Mouse (Mus musculus): ENCODE measurements around the gene Mctp1. TPM values are rescaled to one million over a fixed set of nuclear protein-coding genes. Genes with fewer than 3 reads are reported as not detected.
"Not testable (repeated sequence)": the region's sequence is repeated elsewhere in the genome, so short reads cannot be mapped to it uniquely, and the experiment has no call there.

Gene Mctp1
- total RNA-seq, 2 experiments from 2014 or later: 0.82 to 0.88 TPM

DNA sequence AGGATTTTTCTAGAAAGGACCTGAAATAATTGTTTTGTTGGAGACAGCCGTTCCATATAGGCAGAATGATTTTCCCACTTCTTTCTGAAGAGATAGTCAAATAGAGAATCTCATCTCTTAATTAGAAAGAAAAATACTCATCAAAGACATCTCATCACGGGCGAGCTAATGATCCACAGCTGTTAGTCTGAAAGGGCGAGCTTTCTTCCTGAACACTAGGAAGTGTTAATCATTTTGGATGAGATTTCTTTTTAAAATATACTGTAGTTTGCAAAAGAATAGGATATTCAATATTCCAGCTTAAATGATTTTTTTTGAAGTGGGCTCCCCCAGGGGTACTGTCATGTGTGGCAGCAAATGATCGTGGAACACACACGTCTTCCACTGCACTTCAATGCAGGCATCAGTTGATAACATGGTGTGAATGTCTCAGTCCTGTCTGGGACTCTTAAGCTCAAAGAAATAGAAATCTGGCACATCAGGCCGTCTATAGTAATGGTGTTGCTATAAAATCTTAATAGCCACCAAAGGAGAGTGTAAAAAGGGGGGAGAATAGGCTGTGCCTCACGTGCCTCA, 500.3 kb downstream of the Mctp1 start:
- no peak for DNase-seq
- intact Hi-C loops (cut with DNase I; ENCODE audit: low total_unique reads): no loop called here

DNA sequence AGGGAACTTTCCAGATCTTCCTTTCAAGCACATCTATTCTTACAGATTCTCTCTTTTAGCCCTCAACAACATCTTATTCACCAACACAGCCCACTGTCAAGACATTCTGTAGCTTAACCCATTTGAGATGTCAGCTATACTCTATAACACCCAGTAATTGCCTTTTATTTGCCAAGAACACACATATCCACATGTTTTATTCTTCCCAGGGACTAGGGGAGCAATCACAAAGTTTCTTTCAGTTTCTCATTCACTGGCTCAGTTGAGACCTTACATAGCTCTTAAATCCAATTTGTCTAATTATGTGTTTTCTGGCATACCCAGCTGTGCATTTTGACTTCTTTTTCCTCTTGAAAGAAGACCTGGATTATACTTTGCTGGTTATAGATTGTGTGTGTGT, 508.7 kb downstream of the Mctp1 start:
- intact Hi-C loops (cut with DNase I; ENCODE audit: low total_unique reads): no loop called here
- no peak for DNase-seq

DNA sequence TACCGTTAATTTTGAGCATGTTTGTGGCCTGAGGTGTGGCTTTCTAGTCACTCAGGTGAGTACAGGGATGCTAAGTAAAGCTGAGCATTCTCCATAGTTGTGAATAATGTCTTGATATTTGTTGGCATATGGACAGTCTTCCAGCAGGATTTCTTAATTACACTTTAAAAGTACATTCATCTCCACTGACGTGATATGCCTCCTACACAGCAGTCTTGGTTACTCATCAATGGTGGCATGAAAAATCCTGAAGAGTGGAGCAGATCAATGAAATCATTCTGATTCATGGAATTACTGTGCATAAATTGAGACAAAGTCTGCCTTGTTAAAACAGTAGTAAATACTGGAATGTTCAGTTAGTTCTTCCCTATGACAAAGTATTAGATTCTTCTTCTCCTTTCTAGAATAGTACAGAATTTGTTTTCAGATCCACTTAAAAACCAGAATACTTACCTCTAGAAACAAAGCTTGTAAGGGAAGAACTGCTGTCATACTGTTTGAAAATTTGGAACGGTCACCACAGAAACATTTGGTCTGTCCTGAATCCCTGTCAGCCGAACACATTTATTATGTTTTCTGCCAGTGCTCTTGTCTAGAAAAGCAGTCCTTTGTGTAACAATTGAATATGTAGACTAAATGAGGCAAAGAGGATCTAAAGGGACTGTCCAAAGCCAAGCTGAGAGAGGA, 511.6 kb downstream of the Mctp1 start:
- intact Hi-C loops (cut with DNase I; ENCODE audit: low total_unique reads): no loop called here
- no peak for DNase-seq

DNA sequence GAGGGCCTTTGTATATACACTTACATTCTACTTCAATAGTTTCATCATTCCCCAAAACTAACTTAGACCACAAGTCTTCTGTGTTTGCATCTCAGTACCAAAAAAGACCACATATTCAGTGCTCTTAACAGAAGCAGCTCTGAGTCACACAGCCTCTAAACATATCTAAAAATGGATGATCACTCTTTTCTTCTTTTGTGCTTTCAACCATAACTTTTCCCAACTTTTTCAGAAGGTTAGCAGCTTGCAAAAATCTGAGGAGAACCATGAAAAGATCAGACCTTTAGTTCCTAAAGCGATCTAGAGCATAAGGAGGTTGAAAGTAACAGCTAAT, 512.1 kb downstream of the Mctp1 start:
- no peak for DNase-seq
- intact Hi-C loops (cut with DNase I; ENCODE audit: low total_unique reads): no loop called here

DNA sequence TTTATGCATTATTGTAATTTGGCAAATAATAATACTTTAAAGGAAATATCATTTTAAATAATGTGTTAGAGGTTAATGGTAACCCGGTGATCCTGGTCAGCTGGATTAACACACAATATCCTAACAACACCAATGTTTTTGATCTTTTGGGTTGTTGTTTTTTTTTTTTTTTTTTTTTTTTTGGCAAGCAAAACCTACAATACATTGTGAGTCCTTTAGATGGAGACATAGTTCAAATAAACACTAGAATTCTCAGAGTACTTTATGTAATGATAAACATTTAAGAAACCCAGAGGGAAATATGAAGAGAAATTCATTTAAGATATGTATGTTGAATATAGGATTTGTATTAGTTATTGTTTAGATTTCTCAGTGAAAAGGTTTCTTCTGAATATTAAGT, 534.0 kb downstream of the Mctp1 start:
- DNase-seq: no peak
- intact Hi-C loops (cut with DNase I; ENCODE audit: low total_unique reads): no loop called here

DNA sequence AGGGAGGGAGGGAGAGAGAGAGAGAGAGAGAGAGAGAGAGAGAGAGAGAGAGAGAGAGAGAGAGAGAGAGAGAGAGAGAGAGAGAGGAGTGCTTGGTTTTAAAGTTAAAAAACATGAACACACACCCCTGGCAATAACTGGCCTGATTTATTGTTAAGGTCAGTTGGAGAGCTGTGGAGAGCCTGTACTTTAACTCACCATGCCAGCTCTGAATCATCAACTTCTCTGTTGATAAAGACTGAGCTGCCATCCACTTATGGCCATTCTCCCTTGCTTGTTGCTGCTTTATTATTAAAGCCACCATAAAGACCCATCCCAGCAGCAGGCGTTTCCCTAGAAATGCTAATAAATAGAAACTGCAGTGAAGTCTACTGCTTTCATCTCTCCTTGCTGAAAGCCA, 542.5 kb downstream of the Mctp1 start:
- DNase-seq: no peak
- intact Hi-C loops (cut with DNase I; ENCODE audit: low total_unique reads): no loop called here

DNA sequence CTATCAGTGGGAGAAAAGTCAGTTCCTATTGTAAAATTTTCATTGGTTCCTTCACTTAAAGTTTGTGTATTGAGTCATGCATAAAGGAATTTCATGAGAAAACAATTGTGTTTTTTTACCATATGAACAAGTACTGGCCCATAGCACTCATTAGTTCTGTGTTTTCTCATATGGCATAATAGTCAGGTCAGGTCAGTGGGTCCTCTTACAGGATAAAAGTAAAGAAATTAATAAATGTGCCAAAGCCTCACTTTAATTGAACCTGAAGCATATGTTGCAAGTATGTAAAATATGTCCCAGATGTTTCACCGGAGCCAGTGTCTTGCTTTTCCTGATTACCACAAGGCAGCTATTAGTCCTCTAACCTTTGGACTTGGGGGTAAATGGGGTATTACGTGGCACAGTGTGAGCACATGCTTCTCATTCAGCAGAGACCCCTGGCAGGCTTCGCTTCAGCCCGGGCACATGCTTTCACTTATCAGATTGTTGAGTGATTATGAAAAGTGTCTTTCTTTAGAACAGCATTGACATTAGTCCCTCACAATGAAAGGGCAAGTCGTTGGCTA, 543.6 kb downstream of the Mctp1 start:
- intact Hi-C loops (cut with DNase I; ENCODE audit: low total_unique reads): no loop called here
- DNase-seq: no peak

DNA sequence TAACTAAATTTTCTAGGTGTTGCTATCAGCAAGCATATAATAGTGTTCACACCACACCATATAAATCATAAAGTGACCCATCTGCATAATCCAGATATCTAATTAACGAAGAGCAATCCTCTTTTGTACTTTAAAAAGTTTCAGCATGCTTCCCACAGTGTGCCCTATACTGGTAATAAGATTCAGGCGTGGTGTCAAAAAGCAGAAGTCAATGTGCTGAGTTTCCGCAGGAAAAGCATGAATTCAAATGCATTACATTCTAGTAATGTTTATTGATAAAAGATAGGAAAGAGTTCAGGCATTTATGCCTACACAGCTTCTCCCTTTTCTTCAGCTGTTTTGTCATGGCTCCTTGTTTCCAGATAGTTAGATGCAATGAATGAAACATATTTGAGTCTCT, 544.8 kb downstream of the Mctp1 start:
- DNase-seq: no peak
- intact Hi-C loops (cut with DNase I; ENCODE audit: low total_unique reads): no loop called here

DNA sequence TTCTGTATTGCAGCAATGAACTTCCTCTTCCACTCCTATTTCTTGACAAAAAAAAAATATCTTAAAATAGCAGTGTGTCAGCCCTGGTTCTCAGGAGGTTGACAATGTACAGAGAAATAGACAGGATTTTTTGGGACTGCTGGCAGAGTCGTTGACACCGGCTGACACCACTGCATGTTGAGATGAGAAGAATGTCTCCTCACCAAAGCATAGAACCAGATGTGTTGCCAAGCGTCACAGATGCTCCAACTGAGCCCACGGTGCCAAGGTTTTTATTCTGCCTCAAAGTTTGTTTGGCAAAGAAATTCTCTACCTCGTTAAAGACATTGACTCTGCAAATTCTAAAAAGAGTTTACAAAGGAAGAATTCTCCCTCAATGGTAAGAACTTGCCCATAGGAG, 548.6 kb downstream of the Mctp1 start:
- DNase-seq: no peak
- intact Hi-C loops (cut with DNase I; ENCODE audit: low total_unique reads): no loop called here

DNA sequence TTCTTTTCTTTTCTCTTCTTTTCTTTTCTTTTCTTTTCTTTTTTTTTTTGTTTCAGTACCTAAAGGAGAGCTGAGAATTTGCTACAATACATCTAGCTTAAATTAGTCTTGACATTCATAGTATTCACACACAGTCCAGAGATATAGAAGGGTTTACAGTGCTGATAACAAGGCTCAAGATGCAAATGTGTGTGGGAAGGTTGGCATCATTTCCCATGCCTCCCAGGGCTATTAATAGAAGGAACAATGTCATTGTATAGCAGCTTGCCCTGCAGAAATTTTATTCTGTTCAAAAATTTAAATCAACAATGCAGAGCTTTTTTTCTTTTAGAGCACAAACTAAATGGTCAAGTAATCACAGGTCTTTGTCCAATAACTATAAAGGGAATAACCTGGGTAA, 564.9 kb downstream of the Mctp1 start:
- intact Hi-C loops (cut with DNase I; ENCODE audit: low total_unique reads): no loop called here
- no peak for DNase-seq

DNA sequence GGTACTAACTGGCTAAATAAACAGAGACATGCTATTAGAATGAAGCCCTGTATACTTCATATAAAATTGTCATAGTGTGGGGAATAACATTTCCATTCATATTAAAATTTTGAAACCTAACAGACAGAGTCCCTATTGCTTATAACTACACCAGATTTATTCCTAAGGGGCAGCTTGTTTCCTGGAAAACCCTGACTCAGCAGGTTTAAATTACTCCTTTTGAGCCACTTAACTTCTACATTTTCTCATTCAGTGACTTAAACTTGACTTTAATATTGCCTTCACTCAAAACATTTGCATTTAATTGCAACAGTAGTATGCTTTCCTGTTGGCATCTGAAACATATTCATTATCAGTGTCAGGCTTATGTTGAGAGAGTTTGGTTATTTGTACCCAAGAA, 583.3 kb downstream of the Mctp1 start:
- intact Hi-C loops (cut with DNase I; ENCODE audit: low total_unique reads): no loop called here
- no peak for DNase-seq

DNA sequence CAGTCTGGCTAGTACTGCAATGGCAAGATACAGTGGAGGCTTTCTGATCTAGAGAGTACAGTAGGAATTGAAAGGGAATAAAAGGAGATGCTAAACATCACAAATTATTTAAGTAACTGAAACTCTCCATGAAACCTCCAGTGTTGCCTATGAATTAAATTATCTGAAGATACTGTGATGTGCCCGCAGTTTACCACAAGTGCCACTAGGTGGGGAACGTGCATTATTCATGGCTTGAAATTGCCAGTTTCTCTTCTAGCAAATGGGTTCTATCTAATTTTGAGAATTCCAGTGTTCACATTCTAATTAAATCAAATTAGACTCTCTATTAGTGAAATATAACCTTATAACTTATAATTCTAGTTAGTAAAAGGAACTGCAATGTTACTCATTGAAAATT, 585.1 kb downstream of the Mctp1 start:
- no peak for DNase-seq
- intact Hi-C loops (cut with DNase I; ENCODE audit: low total_unique reads): no loop called here

DNA sequence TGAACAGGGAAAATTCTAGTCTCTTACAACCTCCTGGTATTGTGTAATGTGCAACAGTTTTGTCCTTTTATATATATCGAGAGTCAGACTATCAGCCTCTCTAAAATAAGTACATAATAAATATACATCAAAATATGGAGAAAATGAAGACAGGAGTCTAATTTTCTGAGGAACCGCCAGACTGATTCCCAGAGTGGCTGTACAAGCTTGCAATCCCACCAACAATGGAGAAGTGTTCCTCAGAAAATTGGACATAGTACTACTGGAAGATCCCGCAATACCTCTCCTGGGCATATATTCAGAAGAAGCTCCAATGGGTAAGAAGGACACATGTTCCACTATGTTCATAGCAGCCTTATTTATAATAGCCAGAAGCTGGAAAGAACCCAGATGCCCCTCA, 586.7 kb downstream of the Mctp1 start:
- intact Hi-C loops (cut with DNase I; ENCODE audit: low total_unique reads); DNase-seq: not testable (repeated sequence)

DNA sequence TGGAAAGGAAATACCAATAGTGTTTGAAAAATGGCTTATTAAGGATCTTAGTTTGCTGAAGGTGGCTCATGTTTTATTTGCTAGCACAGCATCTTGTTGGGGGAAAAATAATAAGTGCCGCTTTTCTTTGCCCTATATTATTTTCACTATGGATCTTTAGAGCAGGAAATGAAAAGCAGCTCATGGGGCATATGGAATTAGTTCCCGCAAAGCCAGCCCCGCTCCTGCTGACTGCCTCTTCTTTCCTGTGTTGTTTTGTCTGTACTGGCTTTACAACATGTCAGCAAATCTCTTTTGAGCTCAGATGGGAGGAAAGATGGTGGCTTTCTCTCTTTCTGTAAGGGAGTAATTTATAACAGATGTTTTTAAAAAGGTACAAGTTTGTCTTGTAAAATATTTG, 618.3 kb downstream of the Mctp1 start:
- intact Hi-C loops (cut with DNase I; ENCODE audit: low total_unique reads): no loop called here
- DNase-seq: no peak

DNA sequence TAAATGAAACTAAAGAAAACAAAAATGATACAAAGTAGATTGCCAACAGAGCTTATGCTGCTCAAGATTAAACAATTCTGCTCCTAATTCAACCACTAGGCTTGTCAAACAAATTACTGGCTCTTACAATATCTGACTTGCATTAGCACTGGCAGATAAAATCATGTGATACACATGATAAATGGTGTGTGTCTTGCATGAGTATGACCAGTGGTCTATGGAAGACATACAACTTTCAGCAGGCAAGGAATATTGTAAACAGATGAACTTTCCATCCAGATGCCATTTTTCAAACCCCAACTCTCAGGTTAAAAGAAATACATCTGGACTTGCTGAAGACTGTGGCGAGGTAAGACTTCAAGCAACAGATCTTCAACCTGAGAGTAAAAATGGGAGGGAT, 619.3 kb downstream of the Mctp1 start:
- intact Hi-C loops (cut with DNase I; ENCODE audit: low total_unique reads): no loop called here
- no peak for DNase-seq

DNA sequence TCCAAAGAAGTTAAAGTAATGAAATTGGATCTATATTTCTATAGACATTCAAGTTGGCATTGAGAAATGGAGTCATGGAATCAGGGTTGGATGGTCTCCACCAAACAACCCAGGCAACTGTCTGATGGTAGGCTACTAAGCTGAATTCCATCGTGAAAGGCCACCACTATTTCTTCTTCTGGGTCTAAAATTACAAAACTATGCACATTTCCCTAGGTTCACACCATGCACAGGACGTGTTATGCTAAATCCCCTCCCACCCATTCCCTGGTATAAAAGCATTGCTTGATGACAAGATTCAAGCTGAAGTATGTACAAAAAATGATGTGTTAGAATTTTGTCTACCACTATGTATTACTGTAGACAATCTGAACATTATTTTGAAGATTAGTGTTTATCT, 634.5 kb downstream of the Mctp1 start:
- intact Hi-C loops (cut with DNase I; ENCODE audit: low total_unique reads): no loop called here
- DNase-seq: no peak

DNA sequence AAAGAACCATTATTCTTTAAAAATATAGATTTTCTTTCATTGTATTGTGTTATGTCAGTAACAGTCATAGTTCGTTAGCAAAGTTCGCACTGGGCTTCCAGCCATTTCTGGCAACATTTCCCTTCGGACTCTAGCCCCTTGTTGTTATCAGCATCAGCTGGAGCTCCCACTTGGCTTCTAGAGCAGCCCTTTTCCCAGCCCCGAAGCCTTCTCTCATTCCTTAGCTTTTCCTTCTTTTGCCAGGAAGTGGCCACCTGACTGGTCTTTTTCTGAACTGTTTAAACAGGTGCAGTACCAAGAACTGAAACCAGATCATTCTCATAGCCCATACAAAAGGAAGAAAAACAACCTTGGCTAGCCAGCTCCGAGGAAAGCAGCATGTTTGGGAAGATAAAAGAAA, 645.3 kb downstream of the Mctp1 start:
- no peak for DNase-seq
- intact Hi-C loops (cut with DNase I; ENCODE audit: low total_unique reads): no loop called here

DNA sequence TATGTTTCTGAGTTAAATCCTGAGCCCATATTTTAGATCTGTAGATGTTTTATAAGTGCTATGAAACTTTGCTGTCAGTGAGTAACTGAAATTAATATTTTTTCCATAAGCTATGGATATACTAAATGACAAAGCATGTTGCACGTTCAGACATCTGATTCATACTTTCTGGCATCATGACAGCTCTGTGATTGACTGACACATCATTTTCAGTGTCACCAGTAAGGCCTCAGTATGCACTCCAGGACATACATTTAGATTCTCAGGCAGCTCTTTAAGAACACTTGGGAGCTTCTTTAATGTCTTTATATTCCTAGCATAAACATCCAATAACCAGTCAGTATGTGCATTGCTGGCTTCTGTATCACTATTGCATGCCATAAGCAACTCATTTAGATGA, 659.0 kb downstream of the Mctp1 start:
- intact Hi-C loops (cut with DNase I; ENCODE audit: low total_unique reads): no loop called here
- no peak for DNase-seq

DNA sequence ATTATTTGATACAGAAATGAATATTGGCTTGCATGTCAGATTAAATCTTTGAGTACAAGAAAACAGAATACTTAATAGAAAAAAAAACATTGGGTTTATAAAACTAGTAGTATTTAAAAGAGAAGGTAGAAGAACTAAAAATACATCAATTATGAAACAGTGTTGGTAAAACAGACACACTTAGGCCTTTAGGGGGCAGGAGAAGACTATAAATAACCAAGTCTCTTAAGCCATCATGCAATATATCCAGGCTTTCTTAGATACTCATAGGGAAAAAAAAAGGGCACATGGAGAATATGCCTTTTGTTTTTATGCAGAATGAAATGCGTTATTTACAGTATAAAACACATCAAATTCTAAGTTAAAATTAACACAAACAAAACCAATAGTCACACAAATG, 661.0 kb downstream of the Mctp1 start:
- DNase-seq: no peak
- intact Hi-C loops (cut with DNase I; ENCODE audit: low total_unique reads): no loop called here

DNA sequence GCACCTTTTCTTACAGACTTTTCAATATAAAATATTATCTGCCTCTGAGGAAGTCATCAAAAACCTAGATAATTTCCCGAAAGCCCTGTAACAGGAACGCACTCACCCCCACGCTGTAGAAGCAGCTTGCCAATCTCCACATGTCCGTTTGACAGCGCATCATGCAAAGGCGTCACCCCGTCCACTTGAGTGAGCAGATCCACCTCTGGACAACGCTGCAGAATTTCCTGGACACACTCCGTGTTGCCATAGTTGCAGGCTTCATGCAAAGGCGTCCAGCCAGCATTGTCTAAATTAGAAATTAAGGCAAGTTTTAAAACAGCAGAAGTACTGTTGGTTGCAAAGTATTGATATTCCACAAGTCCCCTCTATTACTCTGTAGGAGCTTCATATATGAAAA, 662.1 kb downstream of the Mctp1 start:
- intact Hi-C loops (cut with DNase I; ENCODE audit: low total_unique reads): no loop called here
- no peak for DNase-seq

DNA sequence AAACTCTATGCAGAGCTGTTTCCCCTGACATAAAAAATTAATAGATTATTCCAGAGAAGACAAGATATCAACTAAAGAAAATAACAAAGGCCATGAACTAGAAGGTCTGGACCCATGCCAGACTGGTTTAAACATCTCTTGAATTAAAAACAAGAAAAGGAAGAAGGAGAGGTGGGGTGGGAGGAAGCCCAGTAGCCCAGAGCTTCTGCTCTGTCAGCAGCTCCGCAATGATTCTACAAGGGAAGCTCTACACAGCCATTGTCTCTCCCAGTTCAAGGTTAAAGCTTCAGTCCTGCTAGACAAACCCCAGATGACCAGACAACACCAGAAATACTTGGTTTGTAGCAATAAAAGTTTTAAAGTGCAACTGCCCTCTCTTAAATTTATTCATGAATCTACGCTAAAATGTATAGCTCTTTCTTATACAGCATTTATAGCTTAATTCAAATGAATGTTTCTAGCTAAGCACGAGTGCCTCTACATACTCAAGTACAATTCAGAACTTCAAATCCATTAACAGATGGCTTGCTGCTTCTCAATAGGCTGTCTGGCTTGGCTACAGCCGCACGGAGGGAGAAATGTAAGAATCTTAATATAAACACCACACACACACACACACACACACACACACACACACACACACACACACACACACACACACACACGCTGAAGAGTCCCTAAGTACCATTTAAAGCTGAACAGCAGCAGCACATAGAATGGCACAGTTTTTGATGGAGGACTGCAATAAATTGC, 663.0 kb downstream of the Mctp1 start:
- intact Hi-C loops (cut with DNase I; ENCODE audit: low total_unique reads): no loop called here
- no peak for DNase-seq
